Mouse (Mus musculus): ENCODE results near the gene 1700019N19Rik.

The 1700019N19Rik gene

GRCm38 (mm10) chr19:58794284-58794683, at the start of gene 1700019N19Rik:
TSS of gene 1700019N19Rik (minus strand) at chr19:58794461.
- DNase-seq (ENCODE audit: low spot score), result no peak

GRCm38 (mm10) chr19:58843606-58844005, 49.3 kb upstream of the 1700019N19Rik start:
- no peak for DNase-seq (ENCODE audit: low spot score)

GRCm38 (mm10) chr19:58840721-58841271, 46.5 kb upstream of the 1700019N19Rik start:
- DNase-seq (ENCODE audit: low spot score), result no peak

- DNase-seq (ENCODE audit: low spot score), result peak; percentile 45
Measured at GRCm38 (mm10) chr19:58839806-58840205, 45.5 kb upstream of the 1700019N19Rik start.

GRCm38 (mm10) chr19:58839345-58839744, 45.1 kb upstream of the 1700019N19Rik start:
- no peak for DNase-seq (ENCODE audit: low spot score)

- DNase-seq (ENCODE audit: low spot score), result peak; percentile 27
Measured at GRCm38 (mm10) chr19:58838706-58839105, 44.4 kb upstream of the 1700019N19Rik start.

- DNase-seq (ENCODE audit: low spot score), result no peak
Measured at GRCm38 (mm10) chr19:58833639-58834180, 39.4 kb upstream of the 1700019N19Rik start.

GRCm38 (mm10) chr19:58832988-58833387, 38.7 kb upstream of the 1700019N19Rik start:
- DNase-seq (ENCODE audit: low spot score), result no peak

- no peak for DNase-seq (ENCODE audit: low spot score)
Measured at GRCm38 (mm10) chr19:58831280-58831922, 37.1 kb upstream of the 1700019N19Rik start.

- no peak for DNase-seq (ENCODE audit: low spot score)
Measured at GRCm38 (mm10) chr19:58830182-58830581, 35.9 kb upstream of the 1700019N19Rik start.

- DNase-seq (ENCODE audit: low spot score), result no peak
Measured at GRCm38 (mm10) chr19:58829575-58829974, 35.3 kb upstream of the 1700019N19Rik start.

GRCm38 (mm10) chr19:58827656-58828055, 33.4 kb upstream of the 1700019N19Rik start:
- DNase-seq (ENCODE audit: low spot score), result no peak

GRCm38 (mm10) chr19:58824316-58824715, 30.1 kb upstream of the 1700019N19Rik start:
- no peak for DNase-seq (ENCODE audit: low spot score)

- DNase-seq (ENCODE audit: low spot score), result no peak
Measured at GRCm38 (mm10) chr19:58823301-58823700, 29.0 kb upstream of the 1700019N19Rik start.

GRCm38 (mm10) chr19:58822454-58823200, 28.4 kb upstream of the 1700019N19Rik start:
- DNase-seq (ENCODE audit: low spot score), result no peak

GRCm38 (mm10) chr19:58818571-58819415, 24.5 kb upstream of the 1700019N19Rik start:
- no peak for DNase-seq (ENCODE audit: low spot score)

GRCm38 (mm10) chr19:58817398-58817797, 23.1 kb upstream of the 1700019N19Rik start:
- no peak for DNase-seq (ENCODE audit: low spot score)

- DNase-seq (ENCODE audit: low spot score), result no peak
Measured at GRCm38 (mm10) chr19:58816453-58817041, 22.3 kb upstream of the 1700019N19Rik start.

GRCm38 (mm10) chr19:58815179-58815922, 21.1 kb upstream of the 1700019N19Rik start:
- no peak for DNase-seq (ENCODE audit: low spot score)

GRCm38 (mm10) chr19:58810536-58810935, 16.3 kb upstream of the 1700019N19Rik start:
- no peak for DNase-seq (ENCODE audit: low spot score)

- DNase-seq (ENCODE audit: low spot score), result no peak
Measured at GRCm38 (mm10) chr19:58808864-58809263, 14.6 kb upstream of the 1700019N19Rik start.

All from lung, postnatal 25 days (tissue).